Mouse (Mus musculus) neural tube, postnatal 0 days (tissue): ENCODE data around the gene Agbl3. TPM values are rescaled to one million over a fixed set of nuclear protein-coding genes. Genes with fewer than 3 reads are reported as not detected.

Experiments
- polyA plus RNA-seq: library from polyadenylated mRNA; unstranded; fragments of >200 nt; fragmentation: Nextera tagmentation; extraction: Ambion mirVana; gene quantifications from 2 replicates; pipeline ENCODE4 v1.2.1, GENCODE M21; 2015

Agbl3 gene
- 19.4 and 24.4 TPM in 2 replicates for polyA plus RNA-seq

GRCm38 (mm10) chr6:34780231-34780942 lies at the start of gene Agbl3:
TSS of gene Agbl3 (plus strand) at chr6:34780432.

GRCm38 (mm10) chr6:34862791-34863403 lies 82.7 kb downstream of the Agbl3 start, which contains the start of gene Tmem140:
TSS of gene Tmem140 (plus strand) at chr6:34863146.

GRCm38 (mm10) chr6:34877509-34878321 lies 97.5 kb downstream of the Agbl3 start, which contains the start of gene Cyren:
TSS of gene Cyren (minus strand) at chr6:34878060.

Other genes with a start within 250 kb of the Agbl3 start
- gene Cald1, start 181.9 kb upstream of the Agbl3 start, polyA plus RNA-seq = 52.5 and 63.2 TPM in 2 replicates
- gene Tmem140, start 82.7 kb downstream of the Agbl3 start, polyA plus RNA-seq = 1.5 and 1.6 TPM in 2 replicates
- 5.3 and 6.6 TPM in 2 replicates for gene Cyren, start 97.6 kb downstream of the Agbl3 start, polyA plus RNA-seq
- gene Wdr91, start 130.4 kb downstream of the Agbl3 start, polyA plus RNA-seq = 17.2 and 17.6 TPM in 2 replicates
- not detected in 2 replicates for gene Stra8, start 139.7 kb downstream of the Agbl3 start, polyA plus RNA-seq
- 0.97 and 1.0 TPM in 2 replicates for gene Slc23a4, start 208.0 kb downstream of the Agbl3 start, polyA plus RNA-seq